Mouse (Mus musculus): ENCODE measurements around the gene Zfp36l2. TPM values are rescaled to one million over a fixed set of nuclear protein-coding genes. Genes with fewer than 3 reads are reported as not detected.
"Not testable (repeated sequence)": the region's sequence is repeated elsewhere in the genome, so short reads cannot be mapped to it uniquely, and the experiment has no call there.

Gene Zfp36l2
- polyA plus RNA-seq, 1 experiment from 2014 or later = 12.0 TPM

- Histone ChIP-seq H3K27me3 (replicated peaks; ENCODE audit: low read depth, poor library complexity, severe bottlenecking) (no peaks in the 10 kb centered on the region), H3K9me3 (no peaks in the 10 kb centered on the region), H3K4me3 (no peak overlapping the region), H3K27ac (replicated peaks) (no peak overlapping the region), H3K36me3 (replicated peaks) (peaks cover 26% of the 10 kb centered on the region), H3K4me1 (peaks cover 47% of the 10 kb centered on the region)
- 85% methylated on average over 4 of the region's 4 CpGs for WGBS
- no peak for DNase-seq (ENCODE audit: low spot score)
Observed at GRCm38 (mm10) chr17:84191946-84192345, 4.2 kb upstream of the Zfp36l2 start.

DNA sequence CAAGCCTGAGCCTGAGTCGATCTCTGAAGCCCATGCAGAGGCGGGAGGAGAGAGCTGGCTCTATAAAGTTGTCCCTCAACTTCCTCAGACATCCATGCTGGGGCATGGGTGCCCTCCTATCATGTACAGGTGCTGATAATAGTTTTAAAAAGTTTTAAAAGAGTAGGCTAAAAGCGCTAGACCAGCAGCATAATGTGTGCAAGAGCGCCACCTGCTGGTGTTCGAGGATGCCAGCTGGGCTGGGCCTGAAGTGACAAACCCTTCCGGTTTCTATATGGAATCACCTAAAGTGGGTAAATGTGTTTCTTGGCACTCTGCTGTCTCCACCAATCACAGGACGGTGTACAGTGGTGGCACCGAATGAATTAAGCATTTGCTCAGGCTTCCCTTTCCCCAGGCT is 3.1 kb upstream of the Zfp36l2 start:
- peaks cover 35% of the 10 kb centered on the region for H3K36me3 ChIP-seq (replicated peaks)
- WGBS = 30% methylated on average over 8 of the region's 8 CpGs

GRCm38 (mm10) chr17:84189127-84189854 is 1.5 kb upstream of the Zfp36l2 start:
- Histone ChIP-seq H3K36me3 (replicated peaks) (peaks cover 47% of the 10 kb centered on the region), H3K27me3 (replicated peaks; ENCODE audit: low read depth, poor library complexity, severe bottlenecking) (no peaks in the 10 kb centered on the region), H3K4me1 (peaks cover 41% of the 10 kb centered on the region), H3K9me3 (no peaks in the 10 kb centered on the region), H3K27ac (replicated peaks) (peak overlapping the region; percentile 97), H3K4me3 (peak overlapping the region; percentile 76)
- WGBS = 79% methylated on average over 5 of the region's 5 CpGs
- no peak for DNase-seq (ENCODE audit: low spot score)

More for the DNA sequence above, 3.1 kb upstream of the Zfp36l2 start:
- Histone ChIP-seq H3K27me3 (replicated peaks; ENCODE audit: low read depth, poor library complexity, severe bottlenecking) (no peaks in the 10 kb centered on the region), H3K4me3 (no peak overlapping the region), H3K27ac (replicated peaks) (no peak overlapping the region; the same call in 1 of the 2 replicates), H3K9me3 (no peaks in the 10 kb centered on the region), H3K4me1 (peaks cover 48% of the 10 kb centered on the region)
- DNase-seq (ENCODE audit: low spot score) = peak; percentile 84

- DNase-seq (ENCODE audit: low spot score) = peak; percentile 92
- WGBS = 2% methylated on average over 38 of the region's 38 CpGs
- Histone ChIP-seq H3K27ac (replicated peaks) (peak overlapping the region; percentile 97), H3K4me1 (peaks cover 44% of the 10 kb centered on the region), H3K36me3 (replicated peaks) (peaks cover 46% of the 10 kb centered on the region), H3K27me3 (replicated peaks; ENCODE audit: low read depth, poor library complexity, severe bottlenecking) (no peaks in the 10 kb centered on the region), H3K4me3 (peak overlapping the region; percentile 76), H3K9me3 (no peaks in the 10 kb centered on the region)
Observed at GRCm38 (mm10) chr17:84188374-84188961, 721 bp upstream of the Zfp36l2 start.

GRCm38 (mm10) chr17:84187264-84187663 is 483 bp downstream of the Zfp36l2 start:
- H3K27me3 ChIP-seq (replicated peaks; ENCODE audit: low read depth, poor library complexity, severe bottlenecking); H3K9me3 ChIP-seq; DNase-seq (ENCODE audit: low spot score): not testable (repeated sequence)
- peak overlapping the region; percentile 97 for H3K27ac ChIP-seq (replicated peaks)
- H3K36me3 ChIP-seq (replicated peaks) = peaks cover 34% of the 10 kb centered on the region
- H3K4me3 ChIP-seq = peak overlapping the region; percentile 94
- WGBS = under 1% methylated on average over 15 of the region's 37 CpGs
- H3K4me1 ChIP-seq = peaks cover 56% of the 10 kb centered on the region

DNA sequence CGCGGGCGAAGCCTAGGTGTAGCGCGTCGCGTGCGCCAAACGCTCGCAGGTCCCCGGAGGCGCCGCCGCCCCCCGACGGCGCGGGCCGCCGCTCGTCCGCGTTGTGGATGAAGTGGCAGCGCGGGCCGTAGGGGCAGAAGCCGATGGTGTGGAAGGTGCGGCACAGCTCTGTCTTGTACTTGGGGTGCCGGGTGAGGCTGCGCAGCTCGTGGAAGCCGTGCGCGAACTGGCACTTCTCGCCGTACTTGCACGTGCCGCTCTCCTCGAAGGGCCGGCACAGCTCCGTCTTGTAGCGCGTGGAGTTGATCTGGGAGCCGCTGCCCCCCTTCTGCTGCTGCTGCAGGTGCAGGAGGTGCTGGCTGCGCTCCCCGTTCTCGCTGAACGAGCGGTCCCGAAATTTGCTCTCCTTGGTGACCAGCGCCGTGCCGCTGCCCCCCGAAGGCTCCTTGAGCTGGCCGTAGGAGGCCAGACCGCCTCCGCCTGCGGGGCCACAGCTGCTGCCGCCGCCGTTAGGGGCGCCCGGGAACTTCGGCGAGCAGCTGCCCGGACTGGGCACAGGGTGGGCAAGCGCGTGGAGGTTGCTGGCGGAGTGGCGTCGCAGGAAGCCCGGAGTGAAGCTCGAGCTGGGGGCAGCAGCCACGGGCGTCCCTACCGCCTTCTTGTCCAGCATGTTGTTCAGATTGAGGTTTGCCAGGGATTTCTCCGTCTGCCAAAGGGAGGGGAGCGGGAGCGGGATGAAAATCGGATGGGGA is 1.1 kb downstream of the Zfp36l2 start:
- DNase-seq (ENCODE audit: low spot score) = peak; percentile 76
- Histone ChIP-seq H3K27ac (replicated peaks) (peak overlapping the region; percentile 96), H3K9me3 (no peaks in the 10 kb centered on the region), H3K4me3 (peak overlapping the region; percentile 94), H3K36me3 (replicated peaks) (peaks cover 31% of the 10 kb centered on the region), H3K27me3 (replicated peaks; ENCODE audit: low read depth, poor library complexity, severe bottlenecking) (no peaks in the 10 kb centered on the region), H3K4me1 (peaks cover 62% of the 10 kb centered on the region)
- WGBS = 1% methylated on average over 80 of the region's 80 CpGs

- Histone ChIP-seq H3K4me3 (peak overlapping the region; percentile 94), H3K27me3 (replicated peaks; ENCODE audit: low read depth, poor library complexity, severe bottlenecking) (no peaks in the 10 kb centered on the region), H3K36me3 (replicated peaks) (peaks cover 26% of the 10 kb centered on the region), H3K4me1 (peaks cover 68% of the 10 kb centered on the region), H3K27ac (replicated peaks) (peak overlapping the region; percentile 96), H3K9me3 (no peaks in the 10 kb centered on the region)
- DNase-seq (ENCODE audit: low spot score) = peak; percentile 80
- under 1% methylated on average over 108 of the region's 108 CpGs for WGBS
Observed at GRCm38 (mm10) chr17:84185581-84186450, 1.9 kb downstream of the Zfp36l2 start.

DNA sequence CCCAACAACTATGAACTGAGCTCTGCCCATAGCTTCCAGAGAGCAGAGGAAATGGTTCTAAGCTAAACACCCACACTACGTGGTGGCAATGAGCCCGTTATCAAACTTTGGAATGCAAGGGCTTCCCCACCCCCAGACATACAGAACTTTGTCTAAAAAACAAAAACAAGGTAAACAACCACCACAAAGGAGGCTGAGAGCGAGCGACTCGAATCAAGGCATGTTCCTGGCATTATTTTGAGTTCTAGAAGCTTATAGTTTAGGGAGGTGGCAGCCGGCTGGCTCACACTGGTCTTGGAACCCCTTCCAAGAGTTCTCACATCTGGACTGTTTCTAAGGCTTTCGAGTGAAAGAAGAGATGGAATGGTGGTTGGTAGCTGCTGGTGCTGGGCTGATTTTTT is 2.7 kb downstream of the Zfp36l2 start:
- Histone ChIP-seq H3K27ac (replicated peaks) (peak overlapping the region; percentile 96), H3K4me1 (peaks cover 72% of the 10 kb centered on the region)

GRCm38 (mm10) chr17:84183291-84183781 is 4.4 kb downstream of the Zfp36l2 start:
- Histone ChIP-seq H3K36me3 (replicated peaks) (peaks cover 26% of the 10 kb centered on the region), H3K4me3 (peak overlapping the region; percentile 51), H3K27me3 (replicated peaks; ENCODE audit: low read depth, poor library complexity, severe bottlenecking) (no peaks in the 10 kb centered on the region), H3K27ac (replicated peaks) (peak overlapping the region; percentile 85), H3K4me1 (peaks cover 60% of the 10 kb centered on the region), H3K9me3 (no peaks in the 10 kb centered on the region)
- DNase-seq (ENCODE audit: low spot score) = peak; percentile 90
- 2% methylated on average over 12 of the region's 12 CpGs for WGBS

More for the DNA sequence above, 2.7 kb downstream of the Zfp36l2 start:
- Histone ChIP-seq H3K36me3 (replicated peaks) (peaks cover 26% of the 10 kb centered on the region), H3K27me3 (replicated peaks; ENCODE audit: low read depth, poor library complexity, severe bottlenecking) (no peaks in the 10 kb centered on the region), H3K9me3 (no peaks in the 10 kb centered on the region), H3K4me3 (peak overlapping the region; percentile 94)
- WGBS = 5% methylated on average over 7 of the region's 7 CpGs
- peak; percentile 39 for DNase-seq (ENCODE audit: low spot score)

DNA sequence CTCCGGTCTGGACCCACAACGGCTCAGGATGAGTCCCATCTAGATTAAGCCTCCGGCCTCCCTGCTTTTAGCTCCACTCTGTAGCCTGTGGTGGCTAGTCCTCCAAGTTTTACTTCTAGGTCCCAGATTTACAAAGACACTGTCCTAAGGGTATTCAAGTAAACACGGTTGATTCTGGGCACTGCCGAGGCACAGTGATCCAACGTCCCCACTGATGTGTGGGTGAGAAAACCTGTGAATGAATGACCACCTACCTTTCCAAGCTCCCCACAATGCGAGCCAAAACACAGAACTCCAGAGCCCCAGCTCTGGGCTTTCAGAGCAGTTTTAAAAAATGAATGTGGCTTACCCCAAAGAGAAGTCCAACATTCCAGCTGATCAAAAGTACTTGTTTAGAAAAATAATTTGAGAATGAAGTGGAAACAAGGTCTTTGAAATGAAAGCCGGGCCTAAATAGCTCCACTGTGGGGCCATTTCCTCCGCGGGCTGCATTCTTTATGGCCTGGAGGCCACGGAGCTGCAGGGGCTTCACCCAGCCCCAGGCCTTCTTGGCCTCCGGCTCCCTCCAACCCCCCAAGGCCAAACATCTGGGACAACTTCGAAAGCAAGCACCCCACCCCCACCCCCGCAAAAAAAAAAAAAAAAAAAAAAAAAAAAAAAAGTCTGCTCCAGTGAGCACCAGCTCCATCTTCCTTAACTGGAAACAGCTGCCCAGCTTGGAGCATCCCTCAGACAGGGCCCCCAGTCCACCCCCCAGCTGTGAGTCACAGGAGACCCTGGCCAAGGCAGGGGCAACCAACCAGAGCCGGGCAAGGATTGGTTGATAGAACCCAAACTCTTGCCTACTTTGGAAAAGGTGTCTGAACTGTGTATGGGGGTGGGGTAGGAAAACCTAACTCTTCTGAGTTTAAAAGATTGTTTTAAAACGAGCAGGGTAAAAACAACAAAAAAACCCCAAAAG is 5.2 kb downstream of the Zfp36l2 start:
- Histone ChIP-seq H3K27me3 (replicated peaks; ENCODE audit: low read depth, poor library complexity, severe bottlenecking) (no peaks in the 10 kb centered on the region), H3K4me3 (peak overlapping the region; percentile 51), H3K9me3 (no peaks in the 10 kb centered on the region), H3K4me1 (peaks cover 60% of the 10 kb centered on the region), H3K36me3 (replicated peaks) (peaks cover 26% of the 10 kb centered on the region), H3K27ac (replicated peaks) (peak overlapping the region; percentile 85)
- DNase-seq (ENCODE audit: low spot score) = peak; percentile 87
- 26% methylated on average over 16 of the region's 16 CpGs for WGBS

Measured in embryonic facial prominence, embryonic 10.5 days (tissue).